Mouse (Mus musculus): ENCODE results near the gene Pigt. TPM values are rescaled to one million over a fixed set of nuclear protein-coding genes. Genes with fewer than 3 reads are reported as not detected.

The Pigt gene
- total RNA-seq, 2 experiments from 2014 or later = 27.2 to 33.5 TPM

- no peak for DNase-seq
- H3K27ac ChIP-seq = no peak overlapping the region
- TF ChIP-seq CTCF (IDR thresholded peaks at IDR 0.05) = no peak
- H3K4me3 ChIP-seq = no peak overlapping the region
- intact Hi-C loops (cut with DNase I) = loop anchor here (2.0 kb wide), 1 partner anchor 45 kb away; no protein-coding TSS in a partner anchor
These were observed 18.6 kb downstream of the Pigt start for GRCm38 (mm10) chr2:164515897-164516296.

- H3K4me3 ChIP-seq = no peak overlapping the region
- DNase-seq = no peak
- H3K27ac ChIP-seq = no peak overlapping the region
- TF ChIP-seq CTCF (IDR thresholded peaks at IDR 0.05) = no peak
- intact Hi-C loops (cut with DNase I) = loop anchor here (2.0 kb wide), 1 partner anchor 46 kb away; no protein-coding TSS in a partner anchor
These were observed 19.3 kb downstream of the Pigt start for GRCm38 (mm10) chr2:164516592-164516991.

- Histone ChIP-seq H3K27ac (no peak overlapping the region), H3K4me3 (no peak overlapping the region)
- peak; percentile 65 for DNase-seq
- TF ChIP-seq CTCF (IDR thresholded peaks at IDR 0.05) = peak; percentile 96
- intact Hi-C loops (cut with DNase I) = loop anchor here (2.0 kb wide), 2 partner anchors 47 to 101 kb away; no protein-coding TSS in a partner anchor
These were observed 20.3 kb downstream of the Pigt start for GRCm38 (mm10) chr2:164517485-164518221.

GRCm38 (mm10) chr2:164518266-164519170 lies 21.2 kb downstream of the Pigt start:
- TF ChIP-seq CTCF (IDR thresholded peaks at IDR 0.05) = no peak
- no peak for DNase-seq
- intact Hi-C loops (cut with DNase I) = loop anchor here (2.0 kb wide), 1 partner anchor 102 kb away; no protein-coding TSS in a partner anchor
- H3K4me3 ChIP-seq = no peak overlapping the region
- H3K27ac ChIP-seq = no peak overlapping the region

- DNase-seq = no peak
- no peak overlapping the region for H3K27ac ChIP-seq
- intact Hi-C loops (cut with DNase I) = loop anchor here (2.0 kb wide), 1 partner anchor 102 kb away; no protein-coding TSS in a partner anchor
- TF ChIP-seq CTCF (IDR thresholded peaks at IDR 0.05) = no peak
- H3K4me3 ChIP-seq = no peak overlapping the region
These were observed 21.8 kb downstream of the Pigt start for GRCm38 (mm10) chr2:164519171-164519526.

- no peak overlapping the region for H3K27ac ChIP-seq
- peak; percentile 79 for TF ChIP-seq CTCF (IDR thresholded peaks at IDR 0.05)
- DNase-seq = peak; percentile 66
- intact Hi-C loops (cut with DNase I) = loop anchor here (5.0 kb wide), 1 partner anchor 118 kb away; the partner anchor contains the start of gene Rbpjl
- no peak overlapping the region for H3K4me3 ChIP-seq
These were observed 23.5 kb downstream of the Pigt start for GRCm38 (mm10) chr2:164520782-164521181.

- no peak for DNase-seq
- intact Hi-C loops (cut with DNase I) = loop anchor here (5.0 kb wide), 1 partner anchor 120 kb away; the partner anchor contains the start of gene Rbpjl
- no peak overlapping the region for H3K4me3 ChIP-seq
- no peak overlapping the region for H3K27ac ChIP-seq
- TF ChIP-seq CTCF (IDR thresholded peaks at IDR 0.05) = no peak
These were observed 24.5 kb downstream of the Pigt start for GRCm38 (mm10) chr2:164521841-164522240.

- no peak for TF ChIP-seq CTCF (IDR thresholded peaks at IDR 0.05)
- no peak overlapping the region for H3K27ac ChIP-seq
- DNase-seq = no peak
- H3K4me3 ChIP-seq = no peak overlapping the region
- intact Hi-C loops (cut with DNase I) = loop anchor here (5.0 kb wide), 1 partner anchor 120 kb away; the partner anchor contains the start of gene Rbpjl
These were observed 25.0 kb downstream of the Pigt start for GRCm38 (mm10) chr2:164522280-164522679.

- peak overlapping the region; percentile 21; the same call in 1 of the 2 replicates for H3K4me3 ChIP-seq
- no peak for DNase-seq
- TF ChIP-seq CTCF (IDR thresholded peaks at IDR 0.05) = no peak
- no peak overlapping the region for H3K27ac ChIP-seq
- intact Hi-C loops (cut with DNase I) = loop anchor here (5.0 kb wide), 1 partner anchor 121 kb away; the partner anchor contains the start of gene Rbpjl
These were observed 26.0 kb downstream of the Pigt start for GRCm38 (mm10) chr2:164523301-164523773.

GRCm38 (mm10) chr2:164528557-164528956 lies 31.2 kb downstream of the Pigt start:
- H3K27ac ChIP-seq = no peak overlapping the region
- no peak for TF ChIP-seq CTCF (IDR thresholded peaks at IDR 0.05)
- no peak overlapping the region for H3K4me3 ChIP-seq
- intact Hi-C loops (cut with DNase I) = no loop called here
- no peak for DNase-seq

GRCm38 (mm10) chr2:164531169-164531568 lies 33.8 kb downstream of the Pigt start:
- TF ChIP-seq CTCF (IDR thresholded peaks at IDR 0.05) = no peak; the same call in none of the 2 replicates
- H3K27ac ChIP-seq = no peak overlapping the region
- intact Hi-C loops (cut with DNase I) = no loop called here
- no peak overlapping the region for H3K4me3 ChIP-seq
- DNase-seq = peak; percentile 66

- intact Hi-C loops (cut with DNase I) = no loop called here
- no peak for TF ChIP-seq CTCF (IDR thresholded peaks at IDR 0.05)
- DNase-seq = no peak
These were observed 37.0 kb downstream of the Pigt start for GRCm38 (mm10) chr2:164534315-164534714.

More at GRCm38 (mm10) chr2:164534315-164534714, 37.0 kb downstream of the Pigt start:
- no peak overlapping the region for H3K4me3 ChIP-seq
- no peak overlapping the region for H3K27ac ChIP-seq

Data from gastrocnemius, adult 2 months (tissue).